Mouse (Mus musculus) kidney, adult 2 months (tissue): ENCODE measurements around the gene Doc2a.
A peak's percentile ranks its signal among the peaks of the same experiment; 100 is the strongest.

ENCODE experiments used
- CTCF ChIP-seq: fragments of 200-500 bp; conservative IDR thresholded peaks from 2 replicates; pipeline ENCODE4 v1.5.1; 2011; ENCODE audit warnings: low read depth, mild to moderate bottlenecking, control low read depth, low read length, moderate library complexity, mixed read lengths; ENCODE audit not compliant: insufficient read depth, insufficient read length
- POLR2A ChIP-seq: fragments of 200-500 bp; IDR thresholded peaks from one replicate; pipeline ENCODE4 v1.6.1; 2011; ENCODE audit warnings: low read depth, low read length, control low read depth

- peak; percentile 52 for TF ChIP-seq CTCF
- peak; percentile 81 for TF ChIP-seq POLR2A
Measured at GRCm38 (mm10) chr7:126799468-126800268, 47.5 kb upstream of the Doc2a start.
